Mouse (Mus musculus) kidney, adult 9 months (tissue): ENCODE measurements around the gene Rpl27.
"Not testable (repeated sequence)": the region's sequence is repeated elsewhere in the genome, so short reads cannot be mapped to it uniquely, and the experiment has no call there.

ENCODE experiments used
- DNase-seq: peaks from one replicate; pipeline ENCODE4 v3.0.0; 2022

Rpl27 gene

GRCm38 (mm10) chr11:101442127-101442693 lies at the start of gene Rpl27:
Rpl27 (plus strand) TSS chr11:101442298.
- peak; percentile 99 for DNase-seq

- peak; percentile 92 for DNase-seq
Measured at GRCm38 (mm10) chr11:101395110-101395509, 47.0 kb upstream of the Rpl27 start.

- DNase-seq = no peak
Measured at GRCm38 (mm10) chr11:101415306-101415705, 26.8 kb upstream of the Rpl27 start.

GRCm38 (mm10) chr11:101416433-101417100 lies 25.5 kb upstream of the Rpl27 start:
- no peak for DNase-seq

GRCm38 (mm10) chr11:101417101-101417855 lies 24.8 kb upstream of the Rpl27 start, which contains the start of gene Aarsd1:
Aarsd1 (minus strand) TSS chr11:101417615.
- peak; percentile 86 for DNase-seq

GRCm38 (mm10) chr11:101418991-101419390 lies 23.1 kb upstream of the Rpl27 start:
- DNase-seq = no peak

- DNase-seq = no peak
Measured at GRCm38 (mm10) chr11:101419610-101420009, 22.5 kb upstream of the Rpl27 start.

GRCm38 (mm10) chr11:101420148-101420547 lies 21.9 kb upstream of the Rpl27 start:
- no peak for DNase-seq

- no peak for DNase-seq
Measured at GRCm38 (mm10) chr11:101424105-101424851, 17.8 kb upstream of the Rpl27 start, which contains the start of gene Gm27029. Gm27029 (minus strand) TSS chr11:101424796.

- DNase-seq = peak; percentile 98
Measured at GRCm38 (mm10) chr11:101424925-101425813, 16.9 kb upstream of the Rpl27 start, which contains the start of the genes Rundc1 and Ptges3l. Rundc1 (plus strand) TSS chr11:101425085. Ptges3l (minus strand) TSS chr11:101425333.

- no peak for DNase-seq
Measured at GRCm38 (mm10) chr11:101426165-101426564, 15.9 kb upstream of the Rpl27 start.

- no peak for DNase-seq
Measured at GRCm38 (mm10) chr11:101431327-101431726, 10.8 kb upstream of the Rpl27 start.

GRCm38 (mm10) chr11:101433396-101433795 lies 8.7 kb upstream of the Rpl27 start:
- DNase-seq = no peak

- DNase-seq = no peak
Measured at GRCm38 (mm10) chr11:101435831-101436230, 6.3 kb upstream of the Rpl27 start.

- DNase-seq = no peak
Measured at GRCm38 (mm10) chr11:101436916-101437315, 5.2 kb upstream of the Rpl27 start.

GRCm38 (mm10) chr11:101438006-101438405 lies 4.1 kb upstream of the Rpl27 start:
- not testable (repeated sequence) for DNase-seq

GRCm38 (mm10) chr11:101441450-101442126 lies 510 bp upstream of the Rpl27 start:
- not testable (repeated sequence) for DNase-seq

- no peak for DNase-seq
Measured at GRCm38 (mm10) chr11:101442760-101443159, 662 bp downstream of the Rpl27 start.

- DNase-seq = no peak
Measured at GRCm38 (mm10) chr11:101446319-101446718, 4.2 kb downstream of the Rpl27 start.

- not testable (repeated sequence) for DNase-seq
Measured at GRCm38 (mm10) chr11:101446860-101447259, 4.8 kb downstream of the Rpl27 start.

- DNase-seq = no peak
Measured at GRCm38 (mm10) chr11:101447786-101448185, 5.7 kb downstream of the Rpl27 start.
